Mouse (Mus musculus) neural tube, embryonic 11.5 days (tissue): Measurements from ENCODE around the gene Polr3gl. TPM values are rescaled to one million over a fixed set of nuclear protein-coding genes. Genes with fewer than 3 reads are reported as not detected.

ENCODE experiments used
- ATAC-seq: fragments of 200-750 bp; cut with Nextera tagmentation; 2 replicates; pipeline ENCODE4 v1.8.0; 2017; ENCODE audit warnings: moderate number of reproducible peaks, mild to moderate bottlenecking, moderate TSS enrichment, moderate library complexity; ENCODE audit not compliant: insufficient read depth, low FRiP score, low TSS enrichment
- DNase-seq: peaks from one replicate; pipeline ENCODE4 v3.0.0-alpha.2; 2015; ENCODE audit warnings: low spot score
- H3K27ac ChIP-seq: fragments of 300-500 bp; sonication (generic); 2 replicates; pipeline ENCODE4 v1.5.1; 2014; ENCODE audit warnings: low read depth, mild to moderate bottlenecking, low read length
- H3K27me3 ChIP-seq: fragments of 300-500 bp; sonication (generic); 2 replicates; pipeline ENCODE4 v1.6.1; 2014; ENCODE audit warnings: mild to moderate bottlenecking, low read length, mixed read lengths; ENCODE audit not compliant: control insufficient read depth, insufficient read depth
- H3K36me3 ChIP-seq: fragments of 300-500 bp; sonication (generic); 2 replicates; pipeline ENCODE4 v1.6.1; 2014; ENCODE audit warnings: mild to moderate bottlenecking, low read length, moderate library complexity, mixed read lengths; ENCODE audit not compliant: control insufficient read depth, insufficient read depth
- H3K4me1 ChIP-seq: fragments of 300-500 bp; sonication (generic); 2 replicates; pipeline ENCODE4 v1.6.1; 2014; ENCODE audit warnings: low read length, mixed read lengths; ENCODE audit not compliant: control insufficient read depth, insufficient read depth
- H3K4me2 ChIP-seq: fragments of 300-500 bp; sonication (generic); 2 replicates; pipeline ENCODE4 v1.6.1; 2014; ENCODE audit warnings: low read depth, mild to moderate bottlenecking, moderate library complexity
- H3K4me3 ChIP-seq: fragments of 300-500 bp; sonication (generic); 2 replicates; pipeline ENCODE4 v1.5.1; 2014; ENCODE audit warnings: low read depth, low read length
- H3K9ac ChIP-seq: fragments of 300-500 bp; sonication (generic); 2 replicates; pipeline ENCODE4 v1.6.1; 2014; ENCODE audit warnings: mild to moderate bottlenecking, low read length
- H3K9me3 ChIP-seq: fragments of 300-500 bp; sonication (generic); 2 replicates; pipeline ENCODE4 v1.6.1; 2016; ENCODE audit warnings: low read length; ENCODE audit not compliant: control insufficient read depth
- WGBS: fragments of 180-500 bp; shearing (Covaris S2); extraction: QIAGEN DNeasy Blood & Tissue Kit; methylation state at CpG from one replicate; pipeline ENCODE4 v1.1.7; 2014; 5-methylcytosine and 5-hydroxymethylcytosine counted together
- polyA plus RNA-seq: library from polyadenylated mRNA; unstranded; fragments of >200 nt; fragmentation: Nextera tagmentation; extraction: Ambion mirVana; gene quantifications from 2 replicates; pipeline ENCODE4 v1.2.1, GENCODE M21; 2014

The Polr3gl gene
- polyA plus RNA-seq, 1 experiment from 2014 or later = 12.8 TPM

DNA sequence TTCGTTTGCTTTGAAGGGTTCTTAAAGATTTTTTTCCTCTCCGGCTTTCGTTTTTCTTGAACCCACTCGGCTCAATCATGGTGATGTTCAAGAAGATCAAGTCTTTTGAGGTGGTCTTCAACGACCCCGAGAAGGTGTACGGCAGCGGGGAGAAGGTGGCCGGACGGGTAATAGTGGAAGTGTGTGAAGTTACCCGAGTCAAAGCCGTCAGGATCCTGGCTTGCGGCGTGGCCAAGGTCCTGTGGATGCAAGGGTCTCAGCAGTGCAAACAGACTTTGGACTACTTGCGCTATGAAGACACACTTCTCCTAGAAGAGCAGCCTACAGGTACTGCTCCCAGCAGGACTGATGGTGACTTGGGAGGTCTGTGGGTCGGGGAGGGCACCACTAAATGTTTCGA, 35.8 kb downstream of the Polr3gl start:
- Histone ChIP-seq H3K4me2 (peak overlapping the region; percentile 80), H3K4me3 (peak overlapping the region; percentile 77), H3K27ac (no peak overlapping the region), H3K9ac (peak overlapping the region; percentile 72), H3K4me1 (peaks cover 20% of the 10 kb centered on the region), H3K36me3 (peaks cover 6% of the 10 kb centered on the region), H3K9me3 (no peaks in the 10 kb centered on the region), H3K27me3 (no peaks in the 10 kb centered on the region)
- under 1% methylated on average over 17 of the region's 17 CpGs for WGBS
- ATAC-seq (no peak), DNase-seq (peak; percentile 32)

DNA sequence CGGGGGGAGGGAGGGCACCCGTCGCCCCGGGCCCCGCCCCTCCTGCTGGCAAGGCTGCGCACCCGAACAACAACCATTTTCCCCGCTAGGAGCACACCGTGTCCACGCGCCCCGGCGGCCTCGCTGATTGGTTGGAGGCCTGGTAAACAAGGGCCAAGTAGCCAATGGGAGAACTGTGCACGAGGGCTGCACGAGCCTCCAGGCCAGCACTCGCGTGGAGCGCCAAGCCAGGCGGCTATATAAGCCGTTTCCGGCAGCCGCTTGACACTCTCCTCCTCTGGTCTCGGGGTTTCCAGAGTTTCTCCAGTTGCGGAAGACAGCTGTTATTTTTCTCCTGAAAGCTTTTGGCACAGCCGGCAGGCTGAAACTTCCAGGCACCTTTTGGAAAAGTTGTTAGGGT, 36.3 kb downstream of the Polr3gl start, which contains the start of gene Txnip:
TSS of gene Txnip (plus strand) at position 264 of the 400 bp plus-strand sequence.
- Histone ChIP-seq H3K4me2 (peak within 1 kb of the TSS; percentile 80), H3K9ac (peak within 1 kb of the TSS; percentile 72), H3K4me1 (peaks cover 20% of the 10 kb centered on the region), H3K36me3 (peaks cover 6% of the 10 kb centered on the region), H3K4me3 (peak within 1 kb of the TSS; percentile 77), H3K9me3 (no peaks in the 10 kb centered on the region), H3K27me3 (no peaks in the 10 kb centered on the region), H3K27ac (no peak within 1 kb of the TSS)
- peak; percentile 99 for DNase-seq
- ATAC-seq = peak; percentile 99
- 0% methylated on average over 26 of the region's 26 CpGs for WGBS

DNA sequence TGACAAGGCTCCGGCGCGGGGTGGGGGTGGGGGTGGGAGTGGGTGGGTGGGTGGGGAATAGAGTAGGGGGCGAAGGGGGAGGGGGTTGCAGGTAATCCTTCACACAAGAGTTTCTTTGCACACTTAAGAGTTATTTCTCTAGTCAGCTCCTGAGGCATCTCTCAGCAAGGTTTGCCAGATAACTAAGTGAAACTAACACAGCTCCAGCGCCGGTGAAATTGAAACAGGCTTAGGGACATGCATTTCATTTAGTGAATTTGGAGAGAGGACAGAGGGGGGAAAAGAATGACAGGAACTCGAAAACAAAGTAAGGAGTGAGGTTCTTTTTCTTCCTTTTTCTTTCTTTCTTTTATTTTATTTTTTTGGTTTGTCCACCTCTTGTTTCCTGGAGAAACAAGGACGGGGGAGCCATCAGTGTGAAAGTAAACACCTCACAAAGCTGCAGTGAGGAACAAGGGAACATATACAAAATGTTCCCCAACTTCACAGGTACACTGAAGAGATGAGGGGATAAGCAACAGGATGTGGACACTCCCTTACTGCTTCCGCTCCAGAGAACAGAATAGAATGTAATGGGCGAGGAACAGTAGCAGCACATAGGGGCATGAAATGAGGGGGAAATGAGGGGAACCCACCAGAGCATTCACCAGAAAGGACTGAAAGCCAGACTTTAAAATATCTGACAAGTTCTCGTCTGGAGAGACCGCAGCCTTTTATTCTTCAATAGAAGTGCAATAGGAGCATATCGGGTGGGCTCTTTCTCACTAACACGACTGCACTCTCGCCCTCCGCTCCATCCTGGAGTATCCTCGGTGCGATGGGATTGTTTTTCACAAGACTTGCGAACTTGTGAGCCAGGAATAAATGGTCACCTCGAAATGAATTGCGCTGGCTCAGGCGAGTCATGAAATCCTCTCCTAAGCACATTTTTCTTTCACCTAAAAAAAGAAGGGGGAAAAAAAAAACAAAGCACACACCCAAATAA, 37.0 kb downstream of the Polr3gl start:
- no peak for ATAC-seq
- peaks cover 6% of the 10 kb centered on the region for H3K36me3 ChIP-seq
- no peak overlapping the region for H3K27ac ChIP-seq
- peaks cover 20% of the 10 kb centered on the region for H3K4me1 ChIP-seq
- H3K4me2 ChIP-seq = peak overlapping the region; percentile 51
- peak overlapping the region; percentile 32 for H3K9ac ChIP-seq
- H3K27me3 ChIP-seq = no peaks in the 10 kb centered on the region
- no peak for DNase-seq
- H3K9me3 ChIP-seq = no peaks in the 10 kb centered on the region
- WGBS = 11% methylated on average over 22 of the region's 22 CpGs
- peak overlapping the region; percentile 77 for H3K4me3 ChIP-seq

DNA sequence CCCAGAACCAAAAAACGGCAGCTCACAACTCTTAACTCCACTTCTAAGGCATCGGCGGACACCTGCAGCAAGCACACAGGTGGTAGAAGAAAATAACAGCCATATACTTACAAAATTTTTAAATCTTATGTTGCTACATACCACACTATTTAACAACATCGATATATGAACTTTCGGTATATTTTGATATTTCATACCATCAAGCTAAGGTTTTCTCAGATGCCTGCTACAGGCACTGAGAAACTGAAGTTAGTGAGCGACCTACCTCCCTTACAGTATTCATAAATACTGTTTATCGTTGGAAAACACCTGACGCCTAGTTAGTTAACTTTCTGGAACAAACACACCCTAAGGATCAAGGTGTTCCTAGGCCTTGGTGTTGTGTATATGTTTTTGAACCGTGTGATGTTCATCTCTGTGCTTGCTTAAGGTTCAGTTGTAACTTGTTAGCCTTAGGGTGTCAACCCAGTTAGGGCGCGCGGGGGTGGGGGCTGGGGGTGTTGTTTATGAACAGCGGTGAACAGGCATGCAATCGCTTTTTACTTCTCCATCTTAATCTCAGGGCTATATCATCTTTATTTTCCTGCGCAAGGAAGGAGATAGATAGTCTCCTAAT, 37.9 kb downstream of the Polr3gl start:
- ATAC-seq (no peak), DNase-seq (no peak)
- Histone ChIP-seq H3K4me3 (no peak overlapping the region), H3K36me3 (peaks cover 5% of the 10 kb centered on the region), H3K27ac (no peak overlapping the region), H3K9me3 (no peaks in the 10 kb centered on the region), H3K4me2 (no peak overlapping the region), H3K4me1 (peaks cover 20% of the 10 kb centered on the region), H3K27me3 (no peaks in the 10 kb centered on the region), H3K9ac (no peak overlapping the region)
- 86% methylated on average over 15 of the region's 15 CpGs for WGBS

DNA sequence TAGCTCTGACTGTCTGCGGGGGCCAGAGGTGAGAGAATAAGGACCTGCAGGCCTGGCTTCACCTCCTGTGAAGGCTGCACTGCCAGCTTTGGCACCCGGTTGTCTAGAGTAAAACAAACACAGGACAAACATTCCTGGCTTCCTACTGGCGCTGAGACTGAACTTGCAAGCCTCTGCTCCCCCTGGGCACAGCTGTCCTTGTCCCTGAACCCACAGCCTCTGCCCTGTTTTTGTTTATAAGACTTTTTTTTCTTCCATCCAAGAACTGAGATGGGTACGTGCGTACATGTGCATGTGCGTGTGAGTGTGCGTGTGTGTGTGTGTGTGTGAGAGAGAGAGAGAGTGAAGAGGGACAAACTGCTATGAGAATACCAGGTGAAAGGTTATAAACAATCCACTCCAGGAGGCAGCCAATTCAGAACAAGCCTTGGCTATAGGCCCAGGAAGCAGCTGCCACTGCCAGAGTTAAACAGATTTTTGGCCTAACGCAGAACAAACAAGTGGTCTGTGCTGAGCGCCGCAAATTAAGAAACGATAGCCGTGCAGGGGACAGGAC, 38.9 kb downstream of the Polr3gl start:
- WGBS = 62% methylated on average over 12 of the region's 12 CpGs
- Histone ChIP-seq H3K9ac (peak overlapping the region; percentile 15; the same call in 1 of the 2 replicates), H3K9me3 (no peaks in the 10 kb centered on the region), H3K4me3 (no peak overlapping the region), H3K36me3 (peaks cover 4% of the 10 kb centered on the region; the same call in 1 of the 2 replicates), H3K4me1 (peaks cover 18% of the 10 kb centered on the region), H3K4me2 (no peak overlapping the region), H3K27me3 (no peaks in the 10 kb centered on the region), H3K27ac (no peak overlapping the region)
- no peak for DNase-seq
- no peak for ATAC-seq

DNA sequence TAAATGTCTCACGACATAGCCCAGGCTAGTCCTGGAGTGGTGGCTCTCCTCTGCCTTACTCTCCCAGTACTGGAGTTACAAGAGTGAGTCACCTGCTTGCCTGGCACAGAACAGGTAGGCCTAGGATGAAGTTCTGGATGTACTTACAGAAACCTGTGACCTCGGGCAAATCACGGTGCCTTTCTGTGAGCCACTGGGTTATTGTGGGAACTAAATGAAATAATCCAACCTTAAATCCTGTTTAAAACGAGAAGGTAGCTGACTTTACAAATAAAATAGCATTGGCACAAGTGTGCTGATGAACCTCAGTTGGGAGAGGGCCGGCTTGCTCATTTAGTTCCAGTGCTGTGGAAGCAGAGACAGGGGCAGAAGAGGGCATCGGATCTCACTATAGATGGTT, 39.7 kb downstream of the Polr3gl start:
- Histone ChIP-seq H3K9me3 (no peaks in the 10 kb centered on the region), H3K36me3 (no peaks in the 10 kb centered on the region), H3K4me3 (no peak overlapping the region), H3K4me1 (peaks cover 10% of the 10 kb centered on the region), H3K27ac (no peak overlapping the region), H3K27me3 (no peaks in the 10 kb centered on the region), H3K4me2 (no peak overlapping the region), H3K9ac (no peak overlapping the region)
- 81% methylated on average over 6 of the region's 6 CpGs for WGBS
- no peak for ATAC-seq
- no peak for DNase-seq

DNA sequence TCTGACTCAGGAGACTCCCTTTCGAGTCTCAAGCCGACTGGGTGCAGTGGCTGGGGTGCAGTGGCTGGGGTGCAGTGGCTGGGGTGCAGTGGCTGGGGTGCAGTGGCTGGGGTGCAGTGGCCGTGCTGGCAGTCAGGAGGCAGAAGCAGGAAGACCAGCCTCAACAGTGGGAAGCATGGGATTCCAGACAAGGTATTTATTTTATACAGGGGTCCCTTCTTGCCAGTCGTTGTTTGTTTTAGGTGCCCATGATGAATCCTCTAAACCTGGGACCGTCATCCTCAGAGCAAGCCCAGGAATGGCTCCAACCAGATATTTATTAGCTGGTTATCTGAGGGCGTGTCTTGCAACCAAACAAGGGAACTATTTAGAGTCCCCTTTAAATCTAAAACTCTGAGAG, 40.4 kb downstream of the Polr3gl start:
- Histone ChIP-seq H3K4me3 (no peak overlapping the region), H3K27ac (no peak overlapping the region), H3K4me1 (peaks cover 6% of the 10 kb centered on the region), H3K27me3 (no peaks in the 10 kb centered on the region), H3K9me3 (no peaks in the 10 kb centered on the region), H3K9ac (no peak overlapping the region), H3K36me3 (no peaks in the 10 kb centered on the region), H3K4me2 (no peak overlapping the region)
- DNase-seq (no peak), ATAC-seq (no peak)
- WGBS = 80% methylated on average over 6 of the region's 6 CpGs

DNA sequence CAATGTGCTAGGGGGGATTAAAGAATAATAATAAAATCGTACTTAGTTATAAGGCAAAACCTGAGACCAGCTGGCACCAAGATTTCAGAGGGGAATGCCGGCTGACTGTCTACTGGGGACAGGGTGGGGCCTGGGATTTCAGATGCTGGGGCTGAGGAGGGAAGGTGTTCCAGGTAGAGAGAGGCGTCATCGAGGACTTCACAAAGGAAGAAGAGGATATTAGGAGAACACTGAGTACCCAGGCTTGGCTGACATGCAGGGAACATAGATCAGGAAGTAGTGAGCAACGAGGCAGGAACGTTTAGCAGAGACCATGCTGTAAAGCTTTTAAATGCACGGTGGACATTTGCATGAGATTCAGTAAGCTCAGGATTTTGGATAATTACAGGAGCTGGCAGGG, 42.1 kb downstream of the Polr3gl start:
- no peak overlapping the region for H3K4me2 ChIP-seq
- peaks cover 4% of the 10 kb centered on the region for H3K4me1 ChIP-seq
- ATAC-seq (no peak), DNase-seq (no peak)
- H3K4me3 ChIP-seq = no peak overlapping the region
- no peaks in the 10 kb centered on the region for H3K27me3 ChIP-seq
- no peak overlapping the region for H3K27ac ChIP-seq
- H3K9me3 ChIP-seq = no peaks in the 10 kb centered on the region
- WGBS = 85% methylated on average over 7 of the region's 7 CpGs
- H3K9ac ChIP-seq = no peak overlapping the region
- no peaks in the 10 kb centered on the region for H3K36me3 ChIP-seq
